Mouse (Mus musculus): Measurements from ENCODE around the gene Fam13c. TPM values are rescaled to one million over a fixed set of nuclear protein-coding genes. Genes with fewer than 3 reads are reported as not detected.

Fam13c gene
- polyA plus RNA-seq, 1 experiment from 2014 or later = 6.8 TPM

DNA sequence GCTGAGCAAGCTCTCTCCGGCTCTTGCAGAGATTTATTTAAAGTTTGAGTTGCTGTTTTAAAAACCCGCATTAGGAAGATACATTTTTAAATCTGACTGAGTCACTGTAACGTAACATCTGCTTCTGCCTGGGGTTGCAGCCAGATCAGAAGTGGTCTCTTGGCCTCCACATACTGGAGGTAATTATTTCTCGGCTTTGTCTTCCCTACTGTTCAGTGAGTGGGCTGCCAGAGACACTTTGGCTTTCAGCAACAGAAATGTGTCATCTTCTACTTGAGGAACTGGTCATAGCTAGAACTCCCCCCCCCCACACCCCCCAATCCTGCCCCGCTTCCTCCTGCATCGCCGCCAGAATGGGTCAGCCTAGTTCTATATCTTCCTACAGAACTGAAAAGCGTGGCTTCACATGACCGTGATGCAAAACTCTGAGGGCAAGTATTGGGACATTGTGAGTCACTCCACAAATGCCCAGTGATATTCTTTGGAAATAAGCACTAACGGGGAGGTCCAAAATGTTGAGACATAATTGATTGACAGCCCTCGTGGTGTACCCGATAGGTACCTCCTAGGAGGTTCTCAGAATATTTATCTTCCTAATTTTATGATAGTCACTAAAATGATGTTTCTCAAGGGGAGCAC lies 90.0 kb downstream of the Fam13c start:
- no peaks in the 10 kb centered on the region for H3K4me1 ChIP-seq (ENCODE audit: insufficient read depth, low read depth, low read length)
- no peak overlapping the region for H3K27ac ChIP-seq (ENCODE audit: low read length)
- H3K36me3 ChIP-seq (ENCODE audit: insufficient read depth, low read length) = no peaks in the 10 kb centered on the region
- H3K4me3 ChIP-seq (ENCODE audit: low read depth, low read length) = no peak overlapping the region
- no peak for TF ChIP-seq EP300 (IDR thresholded peaks at IDR 0.05)
- TF ChIP-seq CTCF (IDR thresholded peaks at IDR 0.05) = no peak
- DNase-seq (ENCODE audit: low spot score) = peak; percentile 18
- H3K9ac ChIP-seq (replicated peaks; ENCODE audit: low read depth) = no peak overlapping the region
- ATAC-seq = peak; percentile 26; the same call in 1 of the 2 replicates
- H3K4me2 ChIP-seq (replicated peaks; ENCODE audit: low read depth, low read length) = no peak overlapping the region
- H3K27me3 ChIP-seq (replicated peaks; ENCODE audit: insufficient read depth, low read length) = no peaks in the 10 kb centered on the region
- 76% methylated on average over 12 of the region's 12 CpGs for WGBS
- no peaks in the 10 kb centered on the region for H3K9me3 ChIP-seq (ENCODE audit: low read length)

DNA sequence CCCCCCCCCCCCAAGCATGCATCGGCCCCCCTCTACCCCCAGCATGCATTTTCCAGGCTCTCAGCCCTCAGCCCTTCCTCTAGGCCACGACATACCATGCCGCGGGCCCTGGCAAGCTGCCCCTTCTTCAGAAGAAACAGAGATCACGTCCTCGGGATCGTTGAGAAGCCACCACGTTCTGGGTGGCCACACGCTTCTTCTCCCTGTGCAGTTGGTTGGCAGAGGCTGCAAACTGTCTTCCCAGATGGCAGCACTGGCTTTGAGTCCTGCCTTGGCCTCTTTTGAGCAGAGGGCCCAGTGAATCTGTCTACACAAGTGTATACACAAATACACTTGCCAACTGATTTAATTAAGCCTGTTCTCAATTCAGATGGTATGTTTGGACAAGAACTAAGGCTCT lies 92.0 kb downstream of the Fam13c start:
- no peak for TF ChIP-seq CTCF (IDR thresholded peaks at IDR 0.05)
- no peak for TF ChIP-seq EP300 (IDR thresholded peaks at IDR 0.05)
- no peaks in the 10 kb centered on the region for H3K4me1 ChIP-seq (ENCODE audit: insufficient read depth, low read depth, low read length)
- ATAC-seq (no peak), DNase-seq (ENCODE audit: low spot score) (no peak)
- WGBS = 75% methylated on average over 9 of the region's 9 CpGs
- no peaks in the 10 kb centered on the region for H3K27me3 ChIP-seq (replicated peaks; ENCODE audit: insufficient read depth, low read length)
- no peak overlapping the region for H3K4me3 ChIP-seq (ENCODE audit: low read depth, low read length)
- no peak overlapping the region for H3K4me2 ChIP-seq (replicated peaks; ENCODE audit: low read depth, low read length)
- H3K36me3 ChIP-seq (ENCODE audit: insufficient read depth, low read length) = no peaks in the 10 kb centered on the region
- H3K9me3 ChIP-seq (ENCODE audit: low read length) = no peaks in the 10 kb centered on the region
- no peak overlapping the region for H3K27ac ChIP-seq (ENCODE audit: low read length)
- H3K9ac ChIP-seq (replicated peaks; ENCODE audit: low read depth) = no peak overlapping the region

DNA sequence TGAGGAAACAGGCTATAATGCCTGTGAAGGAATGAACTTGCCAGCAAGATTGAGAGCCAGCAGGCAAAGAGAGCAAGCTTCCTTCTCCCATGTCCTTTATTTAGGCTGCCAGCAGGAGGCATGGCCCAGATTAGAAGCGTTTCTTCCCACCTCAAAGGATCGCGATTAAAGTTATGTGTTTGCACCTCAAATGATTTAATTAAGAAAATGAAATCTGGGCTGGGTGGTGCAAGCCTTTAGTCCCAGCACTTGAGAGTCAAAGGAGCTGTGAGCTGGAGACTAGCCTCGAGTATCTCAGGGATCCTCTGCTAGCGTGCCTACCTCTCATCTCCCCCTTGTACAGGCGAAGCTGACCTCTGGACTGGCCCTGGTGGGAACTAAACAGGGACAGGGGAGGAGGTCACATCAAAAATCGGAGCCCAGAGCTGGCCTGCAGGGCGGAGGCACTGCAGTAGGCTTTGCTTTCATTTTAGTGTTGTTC lies 93.1 kb downstream of the Fam13c start:
- no peaks in the 10 kb centered on the region for H3K27me3 ChIP-seq (replicated peaks; ENCODE audit: insufficient read depth, low read length)
- no peaks in the 10 kb centered on the region for H3K4me1 ChIP-seq (ENCODE audit: insufficient read depth, low read depth, low read length)
- H3K4me2 ChIP-seq (replicated peaks; ENCODE audit: low read depth, low read length) = no peak overlapping the region
- H3K9me3 ChIP-seq (ENCODE audit: low read length) = no peaks in the 10 kb centered on the region
- H3K27ac ChIP-seq (ENCODE audit: low read length) = no peak overlapping the region
- no peak overlapping the region for H3K4me3 ChIP-seq (ENCODE audit: low read depth, low read length)
- no peak overlapping the region for H3K9ac ChIP-seq (replicated peaks; ENCODE audit: low read depth)
- TF ChIP-seq CTCF (IDR thresholded peaks at IDR 0.05) = no peak
- TF ChIP-seq EP300 (IDR thresholded peaks at IDR 0.05) = no peak
- WGBS = 77% methylated on average over 8 of the region's 8 CpGs
- ATAC-seq = no peak
- no peak for DNase-seq (ENCODE audit: low spot score)
- no peaks in the 10 kb centered on the region for H3K36me3 ChIP-seq (ENCODE audit: insufficient read depth, low read length)

DNA sequence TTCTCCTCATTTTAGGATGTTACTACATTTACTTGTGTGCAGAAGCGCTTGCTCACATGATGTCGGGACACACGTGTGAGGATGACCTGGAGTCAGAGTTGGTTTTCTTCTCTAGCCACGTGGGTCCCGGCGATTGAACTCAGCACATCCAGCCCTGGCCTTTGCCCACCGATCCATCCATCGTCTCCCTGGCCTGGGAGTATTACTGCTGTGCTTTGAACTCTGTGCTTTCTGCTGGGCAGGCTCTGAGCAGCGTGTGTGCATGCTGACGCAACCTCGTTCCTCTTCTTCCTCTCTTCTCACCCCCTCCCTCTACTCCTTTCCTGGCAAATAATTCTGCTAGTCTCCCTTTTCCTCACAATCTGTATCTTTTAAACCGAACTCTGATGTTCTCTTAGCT lies 93.7 kb downstream of the Fam13c start:
- DNase-seq (ENCODE audit: low spot score) (no peak), ATAC-seq (no peak)
- TF ChIP-seq EP300 (IDR thresholded peaks at IDR 0.05) (no peak), CTCF (IDR thresholded peaks at IDR 0.05) (no peak)
- WGBS = 74% methylated on average over 12 of the region's 12 CpGs
- Histone ChIP-seq H3K4me3 (ENCODE audit: low read depth, low read length) (no peak overlapping the region), H3K4me2 (replicated peaks; ENCODE audit: low read depth, low read length) (no peak overlapping the region), H3K27ac (ENCODE audit: low read length) (no peak overlapping the region), H3K27me3 (replicated peaks; ENCODE audit: insufficient read depth, low read length) (no peaks in the 10 kb centered on the region), H3K4me1 (ENCODE audit: insufficient read depth, low read depth, low read length) (no peaks in the 10 kb centered on the region), H3K36me3 (ENCODE audit: insufficient read depth, low read length) (no peaks in the 10 kb centered on the region), H3K9ac (replicated peaks; ENCODE audit: low read depth) (no peak overlapping the region), H3K9me3 (ENCODE audit: low read length) (no peaks in the 10 kb centered on the region)

- no peaks in the 10 kb centered on the region for H3K4me1 ChIP-seq (ENCODE audit: insufficient read depth, low read depth, low read length)
- no peak overlapping the region for H3K27ac ChIP-seq (ENCODE audit: low read length)
- TF ChIP-seq CTCF (IDR thresholded peaks at IDR 0.05) (no peak), EP300 (IDR thresholded peaks at IDR 0.05) (no peak)
Observed at GRCm38 (mm10) chr10:70534571-70534970, 94.3 kb downstream of the Fam13c start.

DNA sequence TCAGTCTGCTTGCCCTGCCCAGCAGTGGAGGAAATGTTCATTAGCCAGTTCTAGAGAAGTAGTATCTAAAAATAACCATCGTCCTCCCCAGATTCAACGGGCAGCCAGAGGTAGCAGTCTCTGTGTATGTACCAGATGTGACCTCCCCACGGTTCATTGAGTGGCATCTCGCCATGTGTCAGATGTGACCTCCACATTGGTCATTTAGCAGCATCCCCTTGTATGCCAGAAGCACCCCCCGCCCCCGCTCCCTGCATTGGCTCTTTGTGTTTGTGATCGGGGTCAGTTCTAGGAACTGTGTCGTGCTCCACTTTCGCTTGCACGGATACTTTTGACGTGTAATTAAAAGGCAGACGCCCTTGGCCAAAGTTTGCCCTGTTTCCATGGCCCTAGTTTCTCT lies 95.1 kb downstream of the Fam13c start:
- DNase-seq (ENCODE audit: low spot score) (no peak), ATAC-seq (no peak)
- H3K4me1 ChIP-seq (ENCODE audit: insufficient read depth, low read depth, low read length) = no peaks in the 10 kb centered on the region
- no peak overlapping the region for H3K4me3 ChIP-seq (ENCODE audit: low read depth, low read length)
- no peak overlapping the region for H3K27ac ChIP-seq (ENCODE audit: low read length)
- H3K9me3 ChIP-seq (ENCODE audit: low read length) = no peaks in the 10 kb centered on the region
- no peak for TF ChIP-seq EP300 (IDR thresholded peaks at IDR 0.05)
- 86% methylated on average over 12 of the region's 12 CpGs for WGBS
- no peaks in the 10 kb centered on the region for H3K36me3 ChIP-seq (ENCODE audit: insufficient read depth, low read length)
- no peaks in the 10 kb centered on the region for H3K27me3 ChIP-seq (replicated peaks; ENCODE audit: insufficient read depth, low read length)
- no peak overlapping the region for H3K9ac ChIP-seq (replicated peaks; ENCODE audit: low read depth)
- no peak overlapping the region for H3K4me2 ChIP-seq (replicated peaks; ENCODE audit: low read depth, low read length)

More at GRCm38 (mm10) chr10:70534571-70534970, 94.3 kb downstream of the Fam13c start:
- no peaks in the 10 kb centered on the region for H3K27me3 ChIP-seq (replicated peaks; ENCODE audit: insufficient read depth, low read length)
- DNase-seq (ENCODE audit: low spot score) (no peak), ATAC-seq (no peak)
- H3K4me2 ChIP-seq (replicated peaks; ENCODE audit: low read depth, low read length) = no peak overlapping the region
- H3K9ac ChIP-seq (replicated peaks; ENCODE audit: low read depth) = no peak overlapping the region
- H3K4me3 ChIP-seq (ENCODE audit: low read depth, low read length) = no peak overlapping the region
- no peaks in the 10 kb centered on the region for H3K9me3 ChIP-seq (ENCODE audit: low read length)
- H3K36me3 ChIP-seq (ENCODE audit: insufficient read depth, low read length) = no peaks in the 10 kb centered on the region
- 94% methylated on average over 10 of the region's 10 CpGs for WGBS
